Mouse (Mus musculus) thymus, adult 2 months (tissue): ENCODE results near the gene Plxna4.

ENCODE experiments used
- CTCF ChIP-seq: fragments of 200-500 bp; IDR thresholded peaks from 2 replicates; pipeline ENCODE4 v1.5.1; 2012; ENCODE audit warnings: mild to moderate bottlenecking, control low read depth, low read length, moderate library complexity, borderline replicate concordance; ENCODE audit not compliant: control insufficient read depth, poor library complexity, insufficient read depth; ENCODE audit errors: extremely low read depth
- POLR2A ChIP-seq: fragments of 200-500 bp; IDR thresholded peaks from 2 replicates; pipeline ENCODE4 v1.6.1; 2012; ENCODE audit warnings: mild to moderate bottlenecking, low read length, control low read depth, moderate library complexity; ENCODE audit not compliant: control insufficient read depth, poor library complexity, insufficient read depth; ENCODE audit errors: extremely low read depth

GRCm38 (mm10) chr6:32496109-32496508 is 91.9 kb downstream of the Plxna4 start:
- TF ChIP-seq POLR2A = no peak
- TF ChIP-seq CTCF = no peak
